8 mouse cellular contexts compared by ENCODE assay signal in genomic region chr5:48509194-48509930, GRCm38 (mm10).
DNase-seq lines count a peak whose midpoint lies in the region; ATAC-seq and TF ChIP-seq lines count a peak whose summit lies in the region.

No protein-coding gene starts in this region.

- no peak for TF ChIP-seq CTCF in lung, postnatal 0 days (IDR thresholded peaks at IDR 0.05)

- H3K27ac ChIP-seq in forebrain, embryonic 14.5 days (ENCODE audit: low read depth, low read length): no peak overlapping the region
- H3K27ac ChIP-seq in forebrain, embryonic 10.5 days: no peak overlapping the region
- H3K27ac ChIP-seq in lung, postnatal 0 days (ENCODE audit: low read length): no peak overlapping the region

- no peaks in the 10 kb centered on the region for H3K9me3 ChIP-seq in forebrain, embryonic 14.5 days (replicated peaks; ENCODE audit: control insufficient read depth, low read length)
- H3K9me3 ChIP-seq in forebrain, embryonic 10.5 days: no peaks in the 10 kb centered on the region
- H3K9me3 ChIP-seq in lung, postnatal 0 days (ENCODE audit: low read length): no peaks in the 10 kb centered on the region

- peak; percentile 55 for DNase-seq in forebrain, embryonic 14.5 days (ENCODE audit: low spot score)
- DNase-seq in forebrain, embryonic 10.5 days (ENCODE audit: extremely low spot score, low spot score): no peak
- DNase-seq in lung, postnatal 0 days (ENCODE audit: low spot score): peak; percentile 49
- no peak for DNase-seq in lung, postnatal 36 days
- peak; percentile 6 for DNase-seq in heart, postnatal 4 days
- peak; percentile 34 for DNase-seq in right cerebral cortex, postnatal 25 days
- no peak for DNase-seq in yolk sac, embryonic 10.5 days (ENCODE audit: low spot score)
- no peak for DNase-seq in T-cell, adult 2 months (ENCODE audit: low spot score)

- no peak for TF ChIP-seq EP300 in lung, postnatal 0 days (IDR thresholded peaks at IDR 0.05)

- no peak overlapping the region for H3K9ac ChIP-seq in forebrain, embryonic 14.5 days (ENCODE audit: low read length)
- H3K9ac ChIP-seq in lung, postnatal 0 days (replicated peaks; ENCODE audit: low read depth): no peak overlapping the region

- no peak overlapping the region for H3K4me2 ChIP-seq in forebrain, embryonic 14.5 days (ENCODE audit: low read length)
- peak overlapping the region; percentile 42 for H3K4me2 ChIP-seq in lung, postnatal 0 days (replicated peaks; ENCODE audit: low read depth, low read length)

- 66% methylated on average over 18 of the region's 18 CpGs for WGBS in forebrain, embryonic 14.5 days
- 84% methylated on average over 18 of the region's 18 CpGs for WGBS in forebrain, embryonic 10.5 days
- 36% methylated on average over 18 of the region's 18 CpGs for WGBS in lung, postnatal 0 days

- no peaks in the 10 kb centered on the region for H3K36me3 ChIP-seq in forebrain, embryonic 14.5 days (ENCODE audit: control insufficient read depth, insufficient read depth, low read length)
- H3K36me3 ChIP-seq in forebrain, embryonic 10.5 days (replicated peaks): no peaks in the 10 kb centered on the region
- H3K36me3 ChIP-seq in lung, postnatal 0 days (ENCODE audit: insufficient read depth, low read length): no peaks in the 10 kb centered on the region

- no peak overlapping the region for H3K4me3 ChIP-seq in forebrain, embryonic 14.5 days (ENCODE audit: low read depth, low read length)
- H3K4me3 ChIP-seq in forebrain, embryonic 10.5 days: no peak overlapping the region
- peak overlapping the region; percentile 28; the same call in 1 of the 2 replicates for H3K4me3 ChIP-seq in lung, postnatal 0 days (ENCODE audit: low read depth, low read length)

- no peaks in the 10 kb centered on the region for H3K27me3 ChIP-seq in forebrain, embryonic 14.5 days (replicated peaks; ENCODE audit: control insufficient read depth, insufficient read depth, low read length)
- no peaks in the 10 kb centered on the region for H3K27me3 ChIP-seq in forebrain, embryonic 10.5 days (ENCODE audit: poor library complexity, severe bottlenecking)
- no peaks in the 10 kb centered on the region for H3K27me3 ChIP-seq in lung, postnatal 0 days (replicated peaks; ENCODE audit: insufficient read depth, low read length)

- H3K4me1 ChIP-seq in forebrain, embryonic 14.5 days (ENCODE audit: control insufficient read depth, insufficient read depth, low read length): 0 out of 2 replicates have a peak, but pooled peaks cover 2% of the 10 kb centered on the region
- peaks cover 25% of the 10 kb centered on the region for H3K4me1 ChIP-seq in forebrain, embryonic 10.5 days
- H3K4me1 ChIP-seq in lung, postnatal 0 days (ENCODE audit: insufficient read depth, low read depth, low read length): no peaks in the 10 kb centered on the region

- peak; percentile 52; the same call in 1 of the 2 replicates for ATAC-seq in forebrain, embryonic 14.5 days
- no peak for ATAC-seq in lung, postnatal 0 days

Comparison
In these comparisons a context has a peak if more than half of its experiments do, and no peak if none do; other contexts are left out.
1. DNase-seq: peak in forebrain, embryonic 14.5 days (single experiment), lung, postnatal 0 days (single experiment), heart, postnatal 4 days (single experiment) and right cerebral cortex, postnatal 25 days (single experiment); none in forebrain, embryonic 10.5 days (single experiment), lung, postnatal 36 days (single experiment), yolk sac, embryonic 10.5 days (single experiment) and T-cell, adult 2 months (single experiment).